Mouse (Mus musculus): Measurements from ENCODE around the gene Rnf157.
"Not testable (repeated sequence)": the region's sequence is repeated elsewhere in the genome, so short reads cannot be mapped to it uniquely, and the experiment has no call there.

Gene Rnf157

GRCm38 (mm10) chr11:116418194-116418840 lies 5.5 kb upstream of the Rnf157 start:
- peak; percentile 67 for DNase-seq (ENCODE audit: extremely low spot score)

- DNase-seq (ENCODE audit: extremely low spot score): no peak
These were observed 4.2 kb upstream of the Rnf157 start for GRCm38 (mm10) chr11:116417054-116417453.

GRCm38 (mm10) chr11:116416196-116416943 lies 3.5 kb upstream of the Rnf157 start:
- no peak for DNase-seq (ENCODE audit: extremely low spot score)

GRCm38 (mm10) chr11:116413631-116414022 lies 795 bp upstream of the Rnf157 start:
- DNase-seq (ENCODE audit: extremely low spot score): no peak

- DNase-seq (ENCODE audit: extremely low spot score): peak; percentile 47
These were observed 604 bp downstream of the Rnf157 start for GRCm38 (mm10) chr11:116412028-116412827.

GRCm38 (mm10) chr11:116411582-116411981 lies 1.2 kb downstream of the Rnf157 start:
- DNase-seq (ENCODE audit: extremely low spot score): no peak

- DNase-seq (ENCODE audit: extremely low spot score): not testable (repeated sequence)
These were observed 2.4 kb downstream of the Rnf157 start for GRCm38 (mm10) chr11:116410415-116410814.

GRCm38 (mm10) chr11:116409008-116409407 lies 3.8 kb downstream of the Rnf157 start:
- DNase-seq (ENCODE audit: extremely low spot score): no peak

- no peak for DNase-seq (ENCODE audit: extremely low spot score)
These were observed 6.6 kb downstream of the Rnf157 start for GRCm38 (mm10) chr11:116406231-116406728.

- DNase-seq (ENCODE audit: extremely low spot score): no peak
These were observed 7.2 kb downstream of the Rnf157 start for GRCm38 (mm10) chr11:116405601-116406000.

- no peak for DNase-seq (ENCODE audit: extremely low spot score)
These were observed 12.3 kb downstream of the Rnf157 start for GRCm38 (mm10) chr11:116400560-116400959.

- no peak for DNase-seq (ENCODE audit: extremely low spot score)
These were observed 14.5 kb downstream of the Rnf157 start for GRCm38 (mm10) chr11:116398348-116398677.

GRCm38 (mm10) chr11:116397517-116398347 lies 15.1 kb downstream of the Rnf157 start:
- no peak for DNase-seq (ENCODE audit: extremely low spot score)

- DNase-seq (ENCODE audit: extremely low spot score): no peak
These were observed 15.9 kb downstream of the Rnf157 start for GRCm38 (mm10) chr11:116396934-116397330.

- no peak for DNase-seq (ENCODE audit: extremely low spot score)
These were observed 16.4 kb downstream of the Rnf157 start for GRCm38 (mm10) chr11:116396276-116396933.

- DNase-seq (ENCODE audit: extremely low spot score): no peak
These were observed 18.1 kb downstream of the Rnf157 start for GRCm38 (mm10) chr11:116394769-116395168.

- peak; percentile 33 for DNase-seq (ENCODE audit: extremely low spot score)
These were observed 23.9 kb downstream of the Rnf157 start for GRCm38 (mm10) chr11:116388841-116389480.

GRCm38 (mm10) chr11:116387086-116388071 lies 25.5 kb downstream of the Rnf157 start:
- peak; percentile 72 for DNase-seq (ENCODE audit: extremely low spot score)

GRCm38 (mm10) chr11:116385999-116386398 lies 26.8 kb downstream of the Rnf157 start:
- DNase-seq (ENCODE audit: extremely low spot score): peak; percentile 16

Data from embryo, embryonic 9.5 days (tissue).